Mouse (Mus musculus) CH12F3 (cell line): ENCODE measurements around the gene Pecam1.
"Not testable (repeated sequence)": the region's sequence is repeated elsewhere in the genome, so short reads cannot be mapped to it uniquely, and the experiment has no call there.

ENCODE experiments used
- in situ Hi-C: fragments of 300-500 bp; cut with MboI; formaldehyde crosslinking; loops from 2 replicates; pipeline ENCODE4 v1.14.3; 2020; ENCODE audit warnings: low sequenced_read_pairs

Pecam1 gene

GRCm38 (mm10) chr11:106639356-106639692 lies 111.1 kb downstream of the Pecam1 start:
- in situ Hi-C loops = no loop called here

- in situ Hi-C loops = no loop called here
These were observed 111.7 kb downstream of the Pecam1 start for GRCm38 (mm10) chr11:106638551-106639355.

- in situ Hi-C loops = no loop called here
These were observed 112.7 kb downstream of the Pecam1 start for GRCm38 (mm10) chr11:106637754-106638153.

GRCm38 (mm10) chr11:106635946-106636345 lies 114.5 kb downstream of the Pecam1 start:
- in situ Hi-C loops = no loop called here

GRCm38 (mm10) chr11:106634175-106634574 lies 116.3 kb downstream of the Pecam1 start:
- in situ Hi-C loops = not testable (repeated sequence)

GRCm38 (mm10) chr11:106633456-106633855 lies 117.0 kb downstream of the Pecam1 start:
- in situ Hi-C loops = no loop called here

GRCm38 (mm10) chr11:106627692-106628091 lies 122.7 kb downstream of the Pecam1 start:
- in situ Hi-C loops = loop anchor here (10.0 kb wide), 2 partner anchors 123 to 213 kb away; no protein-coding TSS in a partner anchor

GRCm38 (mm10) chr11:106625577-106625976 lies 124.9 kb downstream of the Pecam1 start:
- in situ Hi-C loops = loop anchor here (10.0 kb wide), 2 partner anchors 121 to 211 kb away; no protein-coding TSS in a partner anchor

GRCm38 (mm10) chr11:106623629-106624028 lies 126.8 kb downstream of the Pecam1 start:
- in situ Hi-C loops = loop anchor here (10.0 kb wide), 2 partner anchors 119 to 209 kb away; no protein-coding TSS in a partner anchor

GRCm38 (mm10) chr11:106622056-106622455 lies 128.4 kb downstream of the Pecam1 start:
- in situ Hi-C loops = loop anchor here (10.0 kb wide), 2 partner anchors 117 to 207 kb away; no protein-coding TSS in a partner anchor

GRCm38 (mm10) chr11:106618768-106619167 lies 131.7 kb downstream of the Pecam1 start:
- in situ Hi-C loops = not testable (repeated sequence)

GRCm38 (mm10) chr11:106617821-106618580 lies 132.4 kb downstream of the Pecam1 start:
- in situ Hi-C loops = no loop called here

- in situ Hi-C loops = no loop called here
These were observed 134.9 kb downstream of the Pecam1 start for GRCm38 (mm10) chr11:106615561-106615960.

- in situ Hi-C loops = no loop called here
These were observed 136.1 kb downstream of the Pecam1 start for GRCm38 (mm10) chr11:106614339-106614645.

GRCm38 (mm10) chr11:106613638-106614338 lies 136.6 kb downstream of the Pecam1 start:
- in situ Hi-C loops = no loop called here

GRCm38 (mm10) chr11:106612961-106613637 lies 137.3 kb downstream of the Pecam1 start, which contains the start of gene Tex2:
Tex2 (minus strand) TSS chr11:106613423.
- in situ Hi-C loops = no loop called here

- in situ Hi-C loops = no loop called here
These were observed 138.0 kb downstream of the Pecam1 start for GRCm38 (mm10) chr11:106612209-106612960.

GRCm38 (mm10) chr11:106609731-106610130 lies 140.7 kb downstream of the Pecam1 start:
- in situ Hi-C loops = no loop called here

- in situ Hi-C loops = no loop called here
These were observed 143.1 kb downstream of the Pecam1 start for GRCm38 (mm10) chr11:106607316-106607715.

GRCm38 (mm10) chr11:106606042-106606441 lies 144.4 kb downstream of the Pecam1 start:
- in situ Hi-C loops = no loop called here
